Mouse (Mus musculus) CD4-positive naive resting alpha-beta T cell, adult 57 days (primary cell): ENCODE results near the gene Gm5773. TPM values are rescaled to one million over a fixed set of nuclear protein-coding genes. Genes with fewer than 3 reads are reported as not detected.

Experiments used
- total RNA-seq: library from RNA; stranded (reverse); gene quantifications from one replicate; pipeline ENCODE4 v1.2.4, GENCODE M21; 2023

Gm5773 gene
- not detected for total RNA-seq

GRCm38 (mm10) chr3:93772700-93773099 lies at the start of gene Gm5773:
TSS of gene Gm5773 (plus strand) at chr3:93773000.

GRCm38 (mm10) chr3:93796098-93796497 lies 23.3 kb downstream of the Gm5773 start, which contains the start of gene Tdpoz4:
TSS of gene Tdpoz4 (plus strand) at chr3:93796398.

Other genes starting within 250 kb of the Gm5773 start
- 209 TPM for gene S100a10, start 217.9 kb upstream of the Gm5773 start, total RNA-seq
- gene Tdpoz2, start 120.3 kb upstream of the Gm5773 start, total RNA-seq = not detected
- gene Tdpoz1, start 96.7 kb upstream of the Gm5773 start, total RNA-seq = not detected
- not detected for gene Gm37596, start 79.9 kb upstream of the Gm5773 start, total RNA-seq
- gene Tdpoz4, start 23.4 kb downstream of the Gm5773 start, total RNA-seq = not detected
- not detected for gene Tdpoz3, start 53.0 kb downstream of the Gm5773 start, total RNA-seq
- not detected for gene Gm9117, start 170.5 kb downstream of the Gm5773 start, total RNA-seq
- not detected for gene Tdpoz5, start 188.3 kb downstream of the Gm5773 start, total RNA-seq